ENCODE assay signal across 16 mouse cellular contexts in genomic region chr2:77948921-77949320, GRCm38 (mm10).
"Had no signal": no experiment of that assay in that cellular context is flagged by ENCODE, and none has a peak within 500 bp of the region (broad histone marks: within the 10 kb centered on the region; RNA-seq: fewer than 3 reads in every experiment).

No protein-coding gene starts in this region.

- H3K9ac ChIP-seq: neural tube, embryonic 12.5 days; neural tube, embryonic 13.5 days; neural tube, embryonic 15.5 days; stomach, embryonic 15.5 days had no signal

- H3K4me1 ChIP-seq: stomach, embryonic 15.5 days had no signal

- H3K4me2 ChIP-seq: neural tube, embryonic 12.5 days; neural tube, embryonic 13.5 days; neural tube, embryonic 15.5 days; stomach, embryonic 15.5 days had no signal

- H3K27ac ChIP-seq: neural tube, embryonic 12.5 days; neural tube, embryonic 13.5 days; neural tube, embryonic 15.5 days; stomach, embryonic 15.5 days; stomach, postnatal 0 days had no signal

- DNase-seq: retina, postnatal 1 day; right cerebral cortex, postnatal 14 days; right cerebral cortex, postnatal 25 days; right cerebral cortex, postnatal 4 days; spleen, adult 18-20 months; thymus, adult 18-20 months; thymus, adult 2 months; thymus, postnatal 14 days; thymus, postnatal 25 days; thymus, postnatal 36 days; thymus, postnatal 4 days had no signal

- H3K36me3 ChIP-seq: neural tube, embryonic 12.5 days; neural tube, embryonic 13.5 days; neural tube, embryonic 15.5 days; stomach, embryonic 15.5 days had no signal

- H3K27me3 ChIP-seq: neural tube, embryonic 12.5 days; neural tube, embryonic 13.5 days; neural tube, embryonic 15.5 days; stomach, embryonic 15.5 days had no signal

- H3K9me3 ChIP-seq: neural tube, embryonic 12.5 days; neural tube, embryonic 13.5 days; neural tube, embryonic 15.5 days; stomach, embryonic 15.5 days had no signal

- H3K4me3 ChIP-seq: neural tube, embryonic 12.5 days; neural tube, embryonic 13.5 days; neural tube, embryonic 15.5 days; stomach, embryonic 15.5 days had no signal
